11 mouse cellular contexts compared by ENCODE assay signal in genomic region chr3:39705610-39706009, GRCm38 (mm10).
A peak's percentile ranks its signal among the peaks of the same experiment; 100 is the strongest.
DNase-seq lines count a peak whose midpoint lies in the region; ATAC-seq and TF ChIP-seq lines count a peak whose summit lies in the region.
"Had no signal": no experiment of that assay in that cellular context is flagged by ENCODE, and none has a peak within 500 bp of the region (broad histone marks: within the 10 kb centered on the region; RNA-seq: fewer than 3 reads in every experiment).

No protein-coding gene starts in this region.

- DNase-seq in lung, postnatal 36 days = peak; percentile 12
- no peak for DNase-seq in lung, postnatal 14 days
- DNase-seq in NIH3T3 (ENCODE audit: low read depth) = peak; percentile 46
- peak; percentile 0 for DNase-seq in induced T-regulatory cell, adult 2 months (ENCODE audit: low read depth)
- DNase-seq in testis, postnatal 14 days (ENCODE audit: low spot score) = no peak
- DNase-seq: gastrocnemius, postnatal 36 days; layer of hippocampus, adult 9-11 months; right cerebral cortex, adult 18-20 months had no signal

- no peak overlapping the region for H3K9ac ChIP-seq in intestine, postnatal 0 days (ENCODE audit: low read depth, low read length)
- H3K9ac ChIP-seq in intestine, embryonic 16.5 days (ENCODE audit: low read depth, low read length) = no peak overlapping the region
- H3K9ac ChIP-seq: limb, embryonic 13.5 days had no signal

- WGBS in intestine, postnatal 0 days = 93% methylated on average over 1 of the region's 1 CpGs
- 87% methylated on average over 1 of the region's 1 CpGs for WGBS in intestine, embryonic 16.5 days

- no peaks in the 10 kb centered on the region for H3K27me3 ChIP-seq in intestine, postnatal 0 days (replicated peaks; ENCODE audit: control insufficient read depth, insufficient read depth, low read length)
- no peaks in the 10 kb centered on the region for H3K27me3 ChIP-seq in intestine, embryonic 16.5 days (replicated peaks; ENCODE audit: control insufficient read depth, insufficient read depth, low read length)
- H3K27me3 ChIP-seq: limb, embryonic 13.5 days had no signal

- no peaks in the 10 kb centered on the region for H3K9me3 ChIP-seq in intestine, postnatal 0 days (ENCODE audit: control insufficient read depth)
- H3K9me3 ChIP-seq in intestine, embryonic 16.5 days (ENCODE audit: control insufficient read depth, low read length) = peaks cover 3% of the 10 kb centered on the region; the same call in 1 of the 2 replicates

- ATAC-seq in intestine, postnatal 0 days = no peak
- ATAC-seq in intestine, embryonic 16.5 days = no peak

- H3K4me2 ChIP-seq in intestine, postnatal 0 days (replicated peaks; ENCODE audit: low read depth) = no peak overlapping the region
- no peak overlapping the region for H3K4me2 ChIP-seq in intestine, embryonic 16.5 days (ENCODE audit: low read depth, low read length)
- H3K4me2 ChIP-seq: limb, embryonic 13.5 days had no signal

- peak; percentile 34 for TF ChIP-seq CTCF in intestine, postnatal 0 days (IDR thresholded peaks at IDR 0.05; ENCODE audit: low read depth)

- no peaks in the 10 kb centered on the region for H3K4me1 ChIP-seq in intestine, postnatal 0 days (replicated peaks; ENCODE audit: control insufficient read depth, insufficient read depth, low read length)
- H3K4me1 ChIP-seq in intestine, embryonic 16.5 days (ENCODE audit: control insufficient read depth, insufficient read depth, low read length) = no peaks in the 10 kb centered on the region
- H3K4me1 ChIP-seq: limb, embryonic 13.5 days had no signal

- H3K36me3 ChIP-seq in intestine, postnatal 0 days (ENCODE audit: control insufficient read depth, insufficient read depth) = no peaks in the 10 kb centered on the region
- H3K36me3 ChIP-seq in intestine, embryonic 16.5 days (ENCODE audit: control insufficient read depth, insufficient read depth, low read length) = no peaks in the 10 kb centered on the region
- H3K36me3 ChIP-seq: limb, embryonic 13.5 days had no signal

- H3K4me3 ChIP-seq in intestine, postnatal 0 days (ENCODE audit: low read depth, low read length) = no peak overlapping the region
- H3K4me3 ChIP-seq in intestine, embryonic 16.5 days (ENCODE audit: low read length) = no peak overlapping the region
- H3K4me3 ChIP-seq: limb, embryonic 13.5 days had no signal

- H3K27ac ChIP-seq in intestine, postnatal 0 days (ENCODE audit: low read depth, low read length) = no peak overlapping the region
- H3K27ac ChIP-seq in intestine, embryonic 16.5 days (ENCODE audit: low read length) = no peak overlapping the region
- H3K27ac ChIP-seq: limb, embryonic 13.5 days had no signal

Comparison
In these comparisons a context has a peak if more than half of its experiments do, and no peak if none do; other contexts are left out.
1. DNase-seq: peak in lung, postnatal 36 days (single experiment), NIH3T3 (single experiment) and induced T-regulatory cell, adult 2 months (single experiment); none in lung, postnatal 14 days (single experiment) and testis, postnatal 14 days (single experiment).